Mouse (Mus musculus): ENCODE measurements at regions not wholly inside any gene's neighbourhood (a gene's known extent, or its start where the extent isn't known, plus 50 kb on each side); places are given as distances from the start of the nearest gene placed in this dataset.

GRCm38 (mm10) chr14:48046831-48047230 is 73.8 kb upstream of the Peli2 start:
- no peak for TF ChIP-seq EP300 (IDR thresholded peaks at IDR 0.05; ENCODE audit: low read depth)
- no peak for TF ChIP-seq CTCF (IDR thresholded peaks at IDR 0.05; ENCODE audit: low read depth)

Data from liver, embryonic 14.5 days (tissue).